Mouse (Mus musculus) megakaryocyte-erythroid progenitor cell, adult 5-6 weeks (primary cell): ENCODE results near the gene Megf6. TPM values are rescaled to one million over a fixed set of nuclear protein-coding genes. Genes with fewer than 3 reads are reported as not detected.

ENCODE experiments used
- ATAC-seq: replicated peaks from 2 replicates; pipeline ENCODE4 v1.8.0; 2016; ENCODE audit warnings: mild to moderate bottlenecking, inconsistent platforms; ENCODE audit not compliant: severe bottlenecking, poor library complexity, low FRiP score, low TSS enrichment
- total RNA-seq, 2 experiments: library from RNA; stranded (forward) in 1 of 2; stranded (reverse) in 1 of 2; fragments of 200-1000, 215-1000 nt in 1 of 2; fragments of >200 nt in 1 of 2; fragmentation: Nextera tagmentation in 1 of 2; gene quantifications; 2 replicates each; pipeline ENCODE4 v1.2.3; 2014 to 2017

Megf6 gene
- total RNA-seq, 2 experiments from 2014 or later, result 0.37 to 0.38 TPM

- no peak for ATAC-seq
These were observed 70.1 kb downstream of the Megf6 start for GRCm38 (mm10) chr4:154240608-154241007.

- no peak for ATAC-seq
These were observed 74.8 kb downstream of the Megf6 start for GRCm38 (mm10) chr4:154245342-154245741.

- peak; percentile 82 for ATAC-seq
These were observed 75.8 kb downstream of the Megf6 start for GRCm38 (mm10) chr4:154246115-154247040.

GRCm38 (mm10) chr4:154247207-154248091 is 76.9 kb downstream of the Megf6 start:
- no peak for ATAC-seq

- ATAC-seq, result no peak
These were observed 77.7 kb downstream of the Megf6 start for GRCm38 (mm10) chr4:154248092-154248805.

GRCm38 (mm10) chr4:154249316-154249715 is 78.8 kb downstream of the Megf6 start:
- ATAC-seq, result no peak

GRCm38 (mm10) chr4:154252537-154253255 is 82.2 kb downstream of the Megf6 start:
- no peak for ATAC-seq

- ATAC-seq, result no peak
These were observed 90.2 kb downstream of the Megf6 start for GRCm38 (mm10) chr4:154260755-154261154.

GRCm38 (mm10) chr4:154262071-154262470 is 91.5 kb downstream of the Megf6 start:
- no peak for ATAC-seq

GRCm38 (mm10) chr4:154267511-154267910 is 97.0 kb downstream of the Megf6 start:
- no peak for ATAC-seq

- no peak for ATAC-seq
These were observed 99.0 kb downstream of the Megf6 start for GRCm38 (mm10) chr4:154269520-154269919.

- peak; percentile 76 for ATAC-seq
These were observed 102.5 kb downstream of the Megf6 start for GRCm38 (mm10) chr4:154273000-154273399.

- ATAC-seq, result no peak
These were observed 109.0 kb downstream of the Megf6 start for GRCm38 (mm10) chr4:154279481-154279880.

GRCm38 (mm10) chr4:154283671-154284070 is 113.1 kb downstream of the Megf6 start:
- ATAC-seq, result no peak

GRCm38 (mm10) chr4:154293735-154294201 is 123.2 kb downstream of the Megf6 start:
- ATAC-seq, result no peak

- ATAC-seq, result no peak
These were observed 123.8 kb downstream of the Megf6 start for GRCm38 (mm10) chr4:154294262-154294731.

- ATAC-seq, result no peak
These were observed 127.2 kb downstream of the Megf6 start for GRCm38 (mm10) chr4:154297761-154298160.

- ATAC-seq, result no peak
These were observed 129.2 kb downstream of the Megf6 start for GRCm38 (mm10) chr4:154299541-154300271.
